Mouse (Mus musculus) neural tube, embryonic 11.5 days (tissue): ENCODE results near the gene Plxdc2. TPM values are rescaled to one million over a fixed set of nuclear protein-coding genes. Genes with fewer than 3 reads are reported as not detected.

ENCODE experiments used
- ATAC-seq: fragments of 200-750 bp; cut with Nextera tagmentation; 2 replicates; pipeline ENCODE4 v1.8.0; 2017; ENCODE audit warnings: moderate number of reproducible peaks, mild to moderate bottlenecking, moderate TSS enrichment, moderate library complexity; ENCODE audit not compliant: insufficient read depth, low FRiP score, low TSS enrichment
- DNase-seq: peaks from one replicate; pipeline ENCODE4 v3.0.0-alpha.2; 2015; ENCODE audit warnings: low spot score
- H3K27ac ChIP-seq: fragments of 300-500 bp; sonication (generic); 2 replicates; pipeline ENCODE4 v1.5.1; 2014; ENCODE audit warnings: low read depth, mild to moderate bottlenecking, low read length
- H3K27me3 ChIP-seq: fragments of 300-500 bp; sonication (generic); 2 replicates; pipeline ENCODE4 v1.6.1; 2014; ENCODE audit warnings: mild to moderate bottlenecking, low read length, mixed read lengths; ENCODE audit not compliant: control insufficient read depth, insufficient read depth
- H3K36me3 ChIP-seq: fragments of 300-500 bp; sonication (generic); 2 replicates; pipeline ENCODE4 v1.6.1; 2014; ENCODE audit warnings: mild to moderate bottlenecking, low read length, moderate library complexity, mixed read lengths; ENCODE audit not compliant: control insufficient read depth, insufficient read depth
- H3K4me1 ChIP-seq: fragments of 300-500 bp; sonication (generic); 2 replicates; pipeline ENCODE4 v1.6.1; 2014; ENCODE audit warnings: low read length, mixed read lengths; ENCODE audit not compliant: control insufficient read depth, insufficient read depth
- H3K4me2 ChIP-seq: fragments of 300-500 bp; sonication (generic); 2 replicates; pipeline ENCODE4 v1.6.1; 2014; ENCODE audit warnings: low read depth, mild to moderate bottlenecking, moderate library complexity
- H3K4me3 ChIP-seq: fragments of 300-500 bp; sonication (generic); 2 replicates; pipeline ENCODE4 v1.5.1; 2014; ENCODE audit warnings: low read depth, low read length
- H3K9ac ChIP-seq: fragments of 300-500 bp; sonication (generic); 2 replicates; pipeline ENCODE4 v1.6.1; 2014; ENCODE audit warnings: mild to moderate bottlenecking, low read length
- H3K9me3 ChIP-seq: fragments of 300-500 bp; sonication (generic); 2 replicates; pipeline ENCODE4 v1.6.1; 2016; ENCODE audit warnings: low read length; ENCODE audit not compliant: control insufficient read depth
- WGBS: fragments of 180-500 bp; shearing (Covaris S2); extraction: QIAGEN DNeasy Blood & Tissue Kit; methylation state at CpG from one replicate; pipeline ENCODE4 v1.1.7; 2014; 5-methylcytosine and 5-hydroxymethylcytosine counted together
- polyA plus RNA-seq: library from polyadenylated mRNA; unstranded; fragments of >200 nt; fragmentation: Nextera tagmentation; extraction: Ambion mirVana; gene quantifications from 2 replicates; pipeline ENCODE4 v1.2.1, GENCODE M21; 2014

Gene Plxdc2
- polyA plus RNA-seq, 1 experiment from 2014 or later: 22.2 TPM

GRCm38 (mm10) chr2:16507540-16508230, 151.6 kb downstream of the Plxdc2 start:
- H3K9ac ChIP-seq: no peak overlapping the region
- no peaks in the 10 kb centered on the region for H3K9me3 ChIP-seq
- H3K27me3 ChIP-seq: no peaks in the 10 kb centered on the region
- H3K36me3 ChIP-seq: no peaks in the 10 kb centered on the region
- no peaks in the 10 kb centered on the region for H3K4me1 ChIP-seq
- DNase-seq: no peak
- no peak overlapping the region for H3K4me3 ChIP-seq
- 79% methylated on average over 3 of the region's 3 CpGs for WGBS
- H3K4me2 ChIP-seq: no peak overlapping the region
- ATAC-seq: no peak
- H3K27ac ChIP-seq: no peak overlapping the region

GRCm38 (mm10) chr2:16518148-16518547, 162.0 kb downstream of the Plxdc2 start:
- no peaks in the 10 kb centered on the region for H3K9me3 ChIP-seq
- H3K27me3 ChIP-seq: no peaks in the 10 kb centered on the region
- H3K9ac ChIP-seq: no peak overlapping the region
- no peak overlapping the region for H3K4me2 ChIP-seq
- no peaks in the 10 kb centered on the region for H3K4me1 ChIP-seq
- no peak for DNase-seq
- ATAC-seq: peak; percentile 63; the same call in 1 of the 2 replicates
- no peak overlapping the region for H3K4me3 ChIP-seq
- H3K36me3 ChIP-seq: no peaks in the 10 kb centered on the region
- H3K27ac ChIP-seq: no peak overlapping the region
- 61% methylated on average over 2 of the region's 2 CpGs for WGBS

- no peak overlapping the region for H3K27ac ChIP-seq
- H3K4me1 ChIP-seq: no peaks in the 10 kb centered on the region
- ATAC-seq (no peak), DNase-seq (no peak)
- no peak overlapping the region for H3K4me3 ChIP-seq
- no peaks in the 10 kb centered on the region for H3K27me3 ChIP-seq
- no peak overlapping the region for H3K9ac ChIP-seq
- H3K9me3 ChIP-seq: no peaks in the 10 kb centered on the region
- no peak overlapping the region for H3K4me2 ChIP-seq
- 82% methylated on average over 1 of the region's 1 CpGs for WGBS
- no peaks in the 10 kb centered on the region for H3K36me3 ChIP-seq
Measured at GRCm38 (mm10) chr2:16523427-16523826, 167.3 kb downstream of the Plxdc2 start.

GRCm38 (mm10) chr2:16532244-16532643, 176.1 kb downstream of the Plxdc2 start:
- no peaks in the 10 kb centered on the region for H3K4me1 ChIP-seq
- ATAC-seq (no peak), DNase-seq (no peak)
- no peaks in the 10 kb centered on the region for H3K36me3 ChIP-seq
- no peaks in the 10 kb centered on the region for H3K27me3 ChIP-seq
- H3K4me2 ChIP-seq: no peak overlapping the region
- no peak overlapping the region for H3K4me3 ChIP-seq
- 23% methylated on average over 1 of the region's 1 CpGs for WGBS
- no peaks in the 10 kb centered on the region for H3K9me3 ChIP-seq
- H3K27ac ChIP-seq: no peak overlapping the region
- no peak overlapping the region for H3K9ac ChIP-seq

- Histone ChIP-seq H3K4me3 (no peak overlapping the region), H3K27me3 (no peaks in the 10 kb centered on the region), H3K4me2 (no peak overlapping the region), H3K4me1 (no peaks in the 10 kb centered on the region), H3K36me3 (no peaks in the 10 kb centered on the region), H3K9ac (no peak overlapping the region), H3K27ac (no peak overlapping the region), H3K9me3 (no peaks in the 10 kb centered on the region)
- WGBS: 82% methylated on average over 2 of the region's 2 CpGs
- DNase-seq (no peak), ATAC-seq (no peak)
Measured at GRCm38 (mm10) chr2:16534566-16534965, 178.5 kb downstream of the Plxdc2 start.

- Histone ChIP-seq H3K4me1 (no peaks in the 10 kb centered on the region), H3K4me2 (no peak overlapping the region), H3K9ac (no peak overlapping the region), H3K27me3 (no peaks in the 10 kb centered on the region), H3K9me3 (no peaks in the 10 kb centered on the region), H3K27ac (no peak overlapping the region), H3K4me3 (no peak overlapping the region), H3K36me3 (no peaks in the 10 kb centered on the region)
- DNase-seq (no peak), ATAC-seq (no peak)
- WGBS: 68% methylated on average over 3 of the region's 3 CpGs
Measured at GRCm38 (mm10) chr2:16541226-16541625, 185.1 kb downstream of the Plxdc2 start.

GRCm38 (mm10) chr2:16545207-16545606, 189.1 kb downstream of the Plxdc2 start:
- Histone ChIP-seq H3K4me3 (no peak overlapping the region), H3K9me3 (no peaks in the 10 kb centered on the region), H3K36me3 (no peaks in the 10 kb centered on the region), H3K27me3 (no peaks in the 10 kb centered on the region), H3K4me2 (no peak overlapping the region), H3K27ac (no peak overlapping the region), H3K4me1 (no peaks in the 10 kb centered on the region), H3K9ac (no peak overlapping the region)
- no peak for ATAC-seq
- 79% methylated on average over 3 of the region's 3 CpGs for WGBS
- DNase-seq: no peak

GRCm38 (mm10) chr2:16559287-16559686, 203.2 kb downstream of the Plxdc2 start:
- H3K4me3 ChIP-seq: no peak overlapping the region
- no peak overlapping the region for H3K4me2 ChIP-seq
- H3K27ac ChIP-seq: no peak overlapping the region
- DNase-seq (no peak), ATAC-seq (no peak)
- no peaks in the 10 kb centered on the region for H3K9me3 ChIP-seq
- H3K4me1 ChIP-seq: no peaks in the 10 kb centered on the region
- WGBS: 46% methylated on average over 4 of the region's 4 CpGs
- no peak overlapping the region for H3K9ac ChIP-seq
- no peaks in the 10 kb centered on the region for H3K36me3 ChIP-seq
- no peaks in the 10 kb centered on the region for H3K27me3 ChIP-seq

- no peaks in the 10 kb centered on the region for H3K4me1 ChIP-seq
- H3K4me3 ChIP-seq: no peak overlapping the region
- 86% methylated on average over 2 of the region's 2 CpGs for WGBS
- H3K4me2 ChIP-seq: no peak overlapping the region
- H3K27me3 ChIP-seq: no peaks in the 10 kb centered on the region
- H3K9ac ChIP-seq: no peak overlapping the region
- DNase-seq (no peak), ATAC-seq (no peak)
- no peaks in the 10 kb centered on the region for H3K9me3 ChIP-seq
- no peaks in the 10 kb centered on the region for H3K36me3 ChIP-seq
- no peak overlapping the region for H3K27ac ChIP-seq
Measured at GRCm38 (mm10) chr2:16568263-16568662, 212.2 kb downstream of the Plxdc2 start.
